ENCODE assay signal across 21 mouse cellular contexts in genomic region chr10:97282841-97283496, GRCm38 (mm10).
DNase-seq lines count a peak whose midpoint lies in the region; ATAC-seq and TF ChIP-seq lines count a peak whose summit lies in the region.
"Had no signal": no experiment of that assay in that cellular context is flagged by ENCODE, and none has a peak within 500 bp of the region (broad histone marks: within the 10 kb centered on the region; RNA-seq: fewer than 3 reads in every experiment).

No protein-coding gene starts in this region.

- peak; percentile 25 to 76 for DNase-seq in frontal cortex, adult 2 months (ENCODE audit: extremely low spot score in 1 of 2, low spot score in 1 of 2)
- no peak for DNase-seq in frontal cortex, postnatal 10 days (ENCODE audit: low spot score in 2 of 2)
- DNase-seq in liver, adult 2 months (ENCODE audit: extremely low read depth, low read depth, low spot score) = peak; percentile 4
- DNase-seq in liver (no peak), NIH3T3 (ENCODE audit: low read depth) (peak; percentile 68)
- DNase-seq in hindbrain, postnatal 0 days (ENCODE audit: low spot score) = no peak
- DNase-seq in cerebellum, adult 9-10 months = no peak
- DNase-seq: cerebellum, postnatal 25 days; gastrocnemius, postnatal 10 days; heart, adult 2 months; heart, postnatal 10 days; layer of hippocampus, postnatal 36 days; lung, postnatal 14 days had no signal

- WGBS in liver, adult 2 months = 75% methylated on average over 4 of the region's 4 CpGs
- WGBS in macrophage (ENCODE audit: missing documents) = 85% methylated on average over 4 of the region's 4 CpGs
- WGBS in hindbrain, postnatal 0 days = 69% methylated on average over 4 of the region's 4 CpGs

- no peak for ATAC-seq in hindbrain, postnatal 0 days
- ATAC-seq: intestine, embryonic 16.5 days; Patski had no signal

- H3K36me3 ChIP-seq in liver, adult 2 months (ENCODE audit: control insufficient read depth, insufficient read depth, low read length) = no peaks in the 10 kb centered on the region
- H3K36me3 ChIP-seq in macrophage (ENCODE audit: inconsistent target) = no peaks in the 10 kb centered on the region
- no peaks in the 10 kb centered on the region for H3K36me3 ChIP-seq in hindbrain, postnatal 0 days (ENCODE audit: insufficient read depth, low read length)
- H3K36me3 ChIP-seq: embryonic facial prominence, embryonic 12.5 days; forebrain, embryonic 12.5 days; hindbrain, embryonic 13.5 days; limb, embryonic 15.5 days; midbrain, embryonic 12.5 days had no signal

- no peak overlapping the region for H3K27ac ChIP-seq in liver, adult 2 months (replicated peaks; ENCODE audit: insufficient read depth, low read depth, low read length)
- H3K27ac ChIP-seq in macrophage = 0 out of 2 replicates have a peak overlapping the region, but pooled peaks have one; percentile 13
- H3K27ac ChIP-seq in hindbrain, postnatal 0 days = no peak overlapping the region
- H3K27ac ChIP-seq: embryonic facial prominence, embryonic 12.5 days; forebrain, embryonic 12.5 days; heart, adult 2 months; hindbrain, embryonic 13.5 days; limb, embryonic 15.5 days; midbrain, embryonic 12.5 days had no signal

- no peak for TF ChIP-seq CTCF in liver, adult 2 months (IDR thresholded peaks at IDR 0.05; ENCODE audit: low read depth, low read length)
- TF ChIP-seq CTCF in hindbrain, postnatal 0 days (IDR thresholded peaks at IDR 0.05; ENCODE audit: low read depth) = no peak

- H3K27me3 ChIP-seq in liver, adult 2 months (ENCODE audit: control insufficient read depth, insufficient read depth, low read length) = no peaks in the 10 kb centered on the region
- no peaks in the 10 kb centered on the region for H3K27me3 ChIP-seq in hindbrain, postnatal 0 days (ENCODE audit: insufficient read depth, low read length)
- H3K27me3 ChIP-seq: embryonic facial prominence, embryonic 12.5 days; forebrain, embryonic 12.5 days; hindbrain, embryonic 13.5 days; limb, embryonic 15.5 days; midbrain, embryonic 12.5 days; Patski had no signal

- no peaks in the 10 kb centered on the region for H3K9me3 ChIP-seq in hindbrain, postnatal 0 days (ENCODE audit: low read length)
- H3K9me3 ChIP-seq: embryonic facial prominence, embryonic 12.5 days; forebrain, embryonic 12.5 days; hindbrain, embryonic 13.5 days; limb, embryonic 15.5 days; midbrain, embryonic 12.5 days had no signal

- no peak for TF ChIP-seq POLR2A in liver, adult 2 months (IDR thresholded peaks at IDR 0.05; ENCODE audit: extremely low read depth, insufficient read depth, low read length)

- H3K4me1 ChIP-seq in liver, adult 2 months (ENCODE audit: control insufficient read depth, insufficient read depth, low read length) = no peaks in the 10 kb centered on the region
- no peaks in the 10 kb centered on the region for H3K4me1 ChIP-seq in hindbrain, postnatal 0 days (ENCODE audit: insufficient read depth, low read length)
- H3K4me1 ChIP-seq: embryonic facial prominence, embryonic 12.5 days; forebrain, embryonic 12.5 days; hindbrain, embryonic 13.5 days; limb, embryonic 15.5 days; midbrain, embryonic 12.5 days had no signal

- H3K9ac ChIP-seq in liver, adult 2 months (ENCODE audit: low read depth, low read length) = no peak overlapping the region
- H3K9ac ChIP-seq in hindbrain, postnatal 0 days (replicated peaks; ENCODE audit: low read length) = no peak overlapping the region
- H3K9ac ChIP-seq: embryonic facial prominence, embryonic 12.5 days; forebrain, embryonic 12.5 days; hindbrain, embryonic 13.5 days; limb, embryonic 15.5 days; midbrain, embryonic 12.5 days had no signal

- H3K4me3 ChIP-seq in liver, adult 2 months (ENCODE audit: insufficient read depth, low read depth, low read length) = no peak overlapping the region
- no peak overlapping the region for H3K4me3 ChIP-seq in macrophage (ENCODE audit: inconsistent target)
- H3K4me3 ChIP-seq in hindbrain, postnatal 0 days (ENCODE audit: low read length) = no peak overlapping the region
- H3K4me3 ChIP-seq: embryonic facial prominence, embryonic 12.5 days; forebrain, embryonic 12.5 days; heart, adult 2 months; hindbrain, embryonic 13.5 days; limb, embryonic 15.5 days; midbrain, embryonic 12.5 days had no signal

- H3K79me2 ChIP-seq in liver, adult 2 months (ENCODE audit: control insufficient read depth, insufficient read depth, low read length) = no peaks in the 10 kb centered on the region
- no peaks in the 10 kb centered on the region for H3K79me2 ChIP-seq in macrophage (ENCODE audit: inconsistent target)

- H3K4me2 ChIP-seq in hindbrain, postnatal 0 days (ENCODE audit: low read depth, low read length) = no peak overlapping the region
- H3K4me2 ChIP-seq: embryonic facial prominence, embryonic 12.5 days; forebrain, embryonic 12.5 days; hindbrain, embryonic 13.5 days; limb, embryonic 15.5 days; midbrain, embryonic 12.5 days had no signal

Comparison
In these comparisons a context has a peak if more than half of its experiments do, and no peak if none do; other contexts are left out.
1. DNase-seq: peak in frontal cortex, adult 2 months (2 of 2), liver, adult 2 months (single experiment) and NIH3T3 (single experiment); none in frontal cortex, postnatal 10 days (0 of 2), liver (single experiment), hindbrain, postnatal 0 days (single experiment) and cerebellum, adult 9-10 months (single experiment).